Comparison of ENCODE assay signal across 26 mouse cellular contexts in genomic region chr7:145270955-145271354, GRCm38 (mm10). TPM values are rescaled to one million over a fixed set of nuclear protein-coding genes. Genes with fewer than 3 reads are reported as not detected.
DNase-seq lines count a peak whose midpoint lies in the region; ATAC-seq lines count a peak whose summit lies in the region.
"Had no signal": no experiment of that assay in that cellular context is flagged by ENCODE, and none has a peak within 500 bp of the region (broad histone marks: within the 10 kb centered on the region; RNA-seq: fewer than 3 reads in every experiment).

No protein-coding gene starts in this region.

- H3K27me3 ChIP-seq in embryonic facial prominence, embryonic 10.5 days (replicated peaks; ENCODE audit: low read depth, poor library complexity, severe bottlenecking), result no peaks in the 10 kb centered on the region
- H3K27me3 ChIP-seq: embryonic facial prominence, embryonic 12.5 days; forebrain, embryonic 12.5 days had no signal

- H3K9me3 ChIP-seq in embryonic facial prominence, embryonic 10.5 days, result no peaks in the 10 kb centered on the region
- H3K9me3 ChIP-seq: embryonic facial prominence, embryonic 12.5 days; forebrain, embryonic 12.5 days had no signal

- 94% methylated on average over 5 of the region's 5 CpGs for WGBS in embryonic facial prominence, embryonic 10.5 days

- peak; percentile 46; the same call in 1 of the 2 replicates for ATAC-seq in granulocyte monocyte progenitor cell, adult 5-6 weeks (replicated peaks; ENCODE audit: poor library complexity, severe bottlenecking)
- peak; percentile 54 for ATAC-seq in megakaryocyte progenitor cell, adult 5-6 weeks (replicated peaks; ENCODE audit: poor library complexity)
- no peak for ATAC-seq in erythroid progenitor cell, adult 5-6 weeks (replicated peaks; ENCODE audit: low FRiP score, poor library complexity, severe bottlenecking)
- ATAC-seq: forebrain, embryonic 14.5 days; forebrain, embryonic 16.5 days had no signal

- H3K4me1 ChIP-seq in embryonic facial prominence, embryonic 10.5 days, result no peaks in the 10 kb centered on the region
- H3K4me1 ChIP-seq: embryonic facial prominence, embryonic 12.5 days; forebrain, embryonic 10.5 days; forebrain, embryonic 12.5 days had no signal

- no peak overlapping the region for H3K4me3 ChIP-seq in embryonic facial prominence, embryonic 10.5 days
- H3K4me3 ChIP-seq: embryonic facial prominence, embryonic 12.5 days; forebrain, embryonic 10.5 days; forebrain, embryonic 12.5 days had no signal

- H3K27ac ChIP-seq in embryonic facial prominence, embryonic 10.5 days (replicated peaks), result no peak overlapping the region
- H3K27ac ChIP-seq: embryonic facial prominence, embryonic 12.5 days; forebrain, embryonic 10.5 days; forebrain, embryonic 12.5 days had no signal

- H3K36me3 ChIP-seq in embryonic facial prominence, embryonic 10.5 days (replicated peaks), result peaks cover 93% of the 10 kb centered on the region

- peak; percentile 23 for DNase-seq in lung, postnatal 36 days
- no peak for DNase-seq in lung, postnatal 25 days (ENCODE audit: low spot score)
- no peak for DNase-seq in cerebellum, adult 11-12 months
- DNase-seq in embryonic facial prominence, embryonic 10.5 days (ENCODE audit: low spot score), result no peak
- DNase-seq: adrenal gland, adult 2 months; adrenal gland, postnatal 10 days; adrenal gland, postnatal 25 days; cerebellum, adult 18-20 months; cerebellum, adult 8-10 months; cerebellum, adult 9-11 months; cerebellum, postnatal 14 days; cerebellum, postnatal 36 days; embryo, embryonic 11 days had no signal

RNA-seq across cellular contexts. Expression of gene Tpcn2, which starts 12.9 kb away (rescaled TPM):
- 4.8 and 7.9 TPM in 2 replicates for total RNA-seq in granulocyte monocyte progenitor cell, adult 5-6 weeks (2014; fragmentation: Nextera tagmentation)
- total RNA-seq in granulocyte monocyte progenitor cell, adult 5-6 weeks (2017), result 3.4 and 3.6 TPM in 2 replicates
- total RNA-seq in megakaryocyte progenitor cell, adult 5-6 weeks (2015), result 4.7 and 5.7 TPM in 2 replicates
- 3.5 and 3.7 TPM in 2 replicates for total RNA-seq in megakaryocyte progenitor cell, adult 5-6 weeks (2017)
- total RNA-seq in erythroid progenitor cell, adult 5-6 weeks (2015; ENCODE audit: low replicate concordance), result 1.4 and 8.0 TPM in 2 replicates
- 3.2 TPM in 1 of 2 replicates, not detected in the other for total RNA-seq in erythroid progenitor cell, adult 5-6 weeks (2017; ENCODE audit: low replicate concordance)
- 6.5 TPM in 2 replicates for polyA plus RNA-seq in embryonic facial prominence, embryonic 10.5 days (2016; fragmentation: Nextera tagmentation; extraction: Ambion mirVana)

RNA-seq across cellular contexts. Expression of gene Mrgprf, which starts 29.7 kb away (rescaled TPM):
- total RNA-seq in granulocyte monocyte progenitor cell, adult 5-6 weeks (2014; fragmentation: Nextera tagmentation), result not detected in 2 replicates
- not detected in 2 replicates for total RNA-seq in granulocyte monocyte progenitor cell, adult 5-6 weeks (2017)
- total RNA-seq in megakaryocyte progenitor cell, adult 5-6 weeks (2015), result not detected in 2 replicates
- not detected in 2 replicates for total RNA-seq in megakaryocyte progenitor cell, adult 5-6 weeks (2017)
- not detected in 2 replicates for total RNA-seq in erythroid progenitor cell, adult 5-6 weeks (2015; ENCODE audit: low replicate concordance)
- total RNA-seq in erythroid progenitor cell, adult 5-6 weeks (2017; ENCODE audit: low replicate concordance), result not detected in 2 replicates
- 0.10 TPM in 1 of 2 replicates, not detected in the other for polyA plus RNA-seq in embryonic facial prominence, embryonic 10.5 days (2016; fragmentation: Nextera tagmentation; extraction: Ambion mirVana)
- total RNA-seq: common myeloid progenitor, adult 5-6 weeks; MEL had no signal

RNA-seq across cellular contexts. Expression of gene Mrgprd, which starts 43.7 kb away (rescaled TPM):
- total RNA-seq in granulocyte monocyte progenitor cell, adult 5-6 weeks (2014; fragmentation: Nextera tagmentation), result not detected in 2 replicates
- not detected in 2 replicates for total RNA-seq in granulocyte monocyte progenitor cell, adult 5-6 weeks (2017)
- total RNA-seq in megakaryocyte progenitor cell, adult 5-6 weeks (2015), result not detected in 2 replicates
- total RNA-seq in megakaryocyte progenitor cell, adult 5-6 weeks (2017), result not detected in 2 replicates
- total RNA-seq in erythroid progenitor cell, adult 5-6 weeks (2015; ENCODE audit: low replicate concordance), result not detected in 2 replicates
- not detected in 2 replicates for total RNA-seq in erythroid progenitor cell, adult 5-6 weeks (2017; ENCODE audit: low replicate concordance)
- not detected in 2 replicates for polyA plus RNA-seq in embryonic facial prominence, embryonic 10.5 days (2016; fragmentation: Nextera tagmentation; extraction: Ambion mirVana)
- total RNA-seq: adrenal gland, adult 2 months; adrenal gland, postnatal 10 days; adrenal gland, postnatal 25 days; adrenal gland, postnatal 4 days; common myeloid progenitor, adult 5-6 weeks; MEL had no signal
- polyA plus RNA-seq: adrenal gland, adult 2 months; C2C12; embryonic facial prominence, embryonic 12.5 days; embryonic facial prominence, embryonic 14.5 days; forebrain, embryonic 10.5 days; forebrain, embryonic 12.5 days; forebrain, embryonic 14.5 days; forebrain, embryonic 16.5 days had no signal
